Mouse (Mus musculus) lung, adult 18-20 months (tissue): ENCODE results near the gene Mmp17.
"Not testable (repeated sequence)": the region's sequence is repeated elsewhere in the genome, so short reads cannot be mapped to it uniquely, and the experiment has no call there.

ENCODE experiments used
- DNase-seq, 2 experiments: peaks; one replicate each; pipeline ENCODE4 v3.0.0; 2022; ENCODE audit warnings: mixed read lengths in 2 of 2

The Mmp17 gene

GRCm38 (mm10) chr5:129594116-129595114 lies 10.4 kb downstream of the Mmp17 start:
- DNase-seq = peak; percentile 64 to 68

- peak in 1 of 2 experiments; percentile 16 for DNase-seq
Measured at GRCm38 (mm10) chr5:129602071-129602487, 18.1 kb downstream of the Mmp17 start.

- DNase-seq = no peak
Measured at GRCm38 (mm10) chr5:129607476-129607875, 23.5 kb downstream of the Mmp17 start.

GRCm38 (mm10) chr5:129611060-129611459 lies 27.1 kb downstream of the Mmp17 start:
- peak; percentile 34 to 51 for DNase-seq

- DNase-seq = not testable (repeated sequence)
Measured at GRCm38 (mm10) chr5:129620600-129620999, 36.6 kb downstream of the Mmp17 start.

GRCm38 (mm10) chr5:129621361-129621760 lies 37.4 kb downstream of the Mmp17 start:
- no peak for DNase-seq

- no peak for DNase-seq
Measured at GRCm38 (mm10) chr5:129626099-129626498, 42.1 kb downstream of the Mmp17 start.

GRCm38 (mm10) chr5:129626586-129626985 lies 42.6 kb downstream of the Mmp17 start:
- DNase-seq = not testable (repeated sequence)

GRCm38 (mm10) chr5:129632270-129633250 lies 48.6 kb downstream of the Mmp17 start:
- not testable (repeated sequence) for DNase-seq

- no peak for DNase-seq
Measured at GRCm38 (mm10) chr5:129650858-129651257, 66.9 kb downstream of the Mmp17 start.

GRCm38 (mm10) chr5:129657016-129657415 lies 73.0 kb downstream of the Mmp17 start:
- DNase-seq = no peak

GRCm38 (mm10) chr5:129657931-129658330 lies 74.0 kb downstream of the Mmp17 start:
- DNase-seq = no peak
